Mouse (Mus musculus): ENCODE measurements around the gene Klk1. TPM values are rescaled to one million over a fixed set of nuclear protein-coding genes. Genes with fewer than 3 reads are reported as not detected.
"Not testable (repeated sequence)": the region's sequence is repeated elsewhere in the genome, so short reads cannot be mapped to it uniquely, and the experiment has no call there.

The Klk1 gene
- polyA plus RNA-seq, 1 experiment: 4,551 TPM

DNA sequence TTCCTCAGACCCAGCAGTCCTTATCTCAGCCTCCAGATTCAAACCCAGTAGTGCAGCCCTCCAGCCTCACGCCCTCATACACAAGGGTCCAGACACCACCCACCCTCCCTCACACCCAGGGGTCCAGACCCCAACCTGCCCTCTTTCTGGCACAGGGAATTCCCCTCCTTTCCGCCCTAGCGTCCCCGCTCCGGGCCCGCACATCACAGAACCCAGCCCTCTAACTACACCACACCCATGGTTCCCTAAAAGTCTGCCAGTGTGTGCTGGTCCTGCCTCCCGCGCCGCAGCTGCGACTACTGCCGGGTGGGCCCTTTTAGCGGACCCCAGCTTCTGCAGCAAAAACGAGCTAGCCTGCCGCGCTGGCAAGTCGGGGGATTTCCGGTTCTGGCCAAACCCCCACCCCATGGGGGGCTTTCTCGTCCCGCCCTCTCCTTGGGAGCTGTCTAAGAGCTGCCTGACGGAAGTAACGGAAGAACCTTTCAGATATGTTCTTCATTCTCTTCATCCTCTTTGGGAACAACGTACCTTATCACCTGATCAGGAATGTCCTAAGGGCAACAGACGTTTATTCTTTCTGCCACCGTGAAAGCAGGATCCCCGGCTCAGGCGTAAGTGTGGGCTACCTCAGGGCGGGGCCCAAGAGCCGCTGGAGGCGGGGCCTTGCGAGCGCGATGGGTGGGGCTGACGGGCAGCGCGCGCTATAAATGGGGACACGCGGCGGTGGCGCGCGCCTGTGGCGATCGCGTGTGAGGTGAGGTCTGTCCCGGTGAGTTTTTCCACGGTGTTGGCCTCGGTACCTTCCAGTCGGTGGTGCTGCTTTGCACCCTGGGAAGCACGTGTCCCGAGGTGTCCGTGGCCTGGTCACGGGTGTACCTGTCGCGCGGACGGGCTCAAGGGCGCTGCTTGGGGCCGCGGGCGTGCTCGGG, 21.2 kb downstream of the Klk1 start, which contains the start of the genes 1700028J19Rik and 2410002F23Rik:
TSS of gene 1700028J19Rik (minus strand) at position 641 of the 929 bp plus-strand sequence.
TSS of gene 2410002F23Rik (plus strand) at position 668 of the 929 bp plus-strand sequence.
- peak within 1 kb of the TSS; percentile 96 for H3K4me3 ChIP-seq (ENCODE audit: insufficient read depth, low read depth, low read length)
- WGBS: under 1% methylated on average over 62 of the region's 62 CpGs
- DNase-seq: peak; percentile 92

DNA sequence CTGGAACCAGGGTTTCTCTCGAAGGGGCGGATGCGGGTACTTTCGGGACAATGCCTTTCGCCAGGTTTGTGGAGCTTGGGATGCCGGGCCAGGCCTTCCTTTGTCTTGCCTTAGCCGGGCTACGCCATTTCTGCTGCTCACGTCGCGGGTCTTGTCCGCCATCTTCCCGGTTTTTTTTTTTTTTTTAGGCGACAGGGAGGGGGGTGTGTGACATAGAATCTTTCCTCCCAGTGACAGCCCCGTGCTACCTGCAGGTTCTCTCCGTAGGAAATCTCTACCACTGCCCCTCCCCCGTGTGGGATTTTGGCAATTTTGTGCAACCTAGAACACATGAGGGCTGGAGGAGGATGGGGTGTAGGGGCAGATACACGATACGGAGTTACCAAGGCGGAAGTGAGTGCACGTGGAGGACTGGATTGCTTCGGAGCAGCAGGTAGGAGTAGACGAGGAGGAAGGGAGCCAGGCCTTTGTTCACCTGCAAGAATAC, 21.9 kb downstream of the Klk1 start:
- peaks cover 8% of the 10 kb centered on the region; the same call in 1 of the 2 replicates for H3K4me1 ChIP-seq (ENCODE audit: control insufficient read depth, insufficient read depth, low read length)
- no peaks in the 10 kb centered on the region for H3K36me3 ChIP-seq (ENCODE audit: control insufficient read depth, insufficient read depth, low read length)
- peak overlapping the region; percentile 84 for H3K27ac ChIP-seq (ENCODE audit: insufficient read depth, low read depth, low read length)
- H3K4me3 ChIP-seq (ENCODE audit: insufficient read depth, low read depth, low read length): peak overlapping the region; percentile 96
- WGBS: under 1% methylated on average over 23 of the region's 23 CpGs
- no peak for DNase-seq
- no peak for TF ChIP-seq CTCF (conservative IDR thresholded peaks at IDR 0.05; ENCODE audit: insufficient read depth, insufficient read length, low read depth, low read length)
- TF ChIP-seq POLR2A (IDR thresholded peaks at IDR 0.05; ENCODE audit: low read depth, low read length): no peak
- no peaks in the 10 kb centered on the region for H3K27me3 ChIP-seq (replicated peaks; ENCODE audit: control insufficient read depth, insufficient read depth, low read length)

More for the DNA sequence above, 21.2 kb downstream of the Klk1 start, which contains the start of the genes 1700028J19Rik and 2410002F23Rik:
- Histone ChIP-seq H3K4me1 (ENCODE audit: control insufficient read depth, insufficient read depth, low read length) (peaks cover 8% of the 10 kb centered on the region; the same call in 1 of the 2 replicates), H3K36me3 (ENCODE audit: control insufficient read depth, insufficient read depth, low read length) (no peaks in the 10 kb centered on the region), H3K27ac (ENCODE audit: insufficient read depth, low read depth, low read length) (peak within 1 kb of the TSS; percentile 90), H3K27me3 (replicated peaks; ENCODE audit: control insufficient read depth, insufficient read depth, low read length) (no peaks in the 10 kb centered on the region)
- TF ChIP-seq POLR2A (IDR thresholded peaks at IDR 0.05; ENCODE audit: low read depth, low read length): peak; percentile 96
- TF ChIP-seq CTCF (conservative IDR thresholded peaks at IDR 0.05; ENCODE audit: insufficient read depth, insufficient read length, low read depth, low read length): no peak

DNA sequence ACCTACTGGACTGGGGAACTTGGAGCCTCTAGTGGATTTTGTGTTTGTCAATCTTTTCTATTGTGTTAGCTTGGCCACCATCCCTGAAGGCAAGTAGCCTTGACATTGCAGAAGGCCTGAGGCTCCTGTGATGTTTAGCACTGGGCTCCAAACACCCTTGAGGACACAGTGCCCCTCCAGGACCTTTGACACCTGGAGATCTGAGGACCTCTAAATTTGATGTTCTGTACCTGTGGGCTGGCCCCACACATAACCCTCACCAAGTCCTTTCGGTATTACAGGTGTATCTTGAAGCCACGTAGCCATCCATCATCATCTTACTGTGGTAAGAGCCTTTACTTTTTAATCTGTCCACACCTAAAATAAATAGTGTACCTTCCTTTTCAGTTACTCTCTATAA, 22.8 kb downstream of the Klk1 start:
- H3K4me1 ChIP-seq (ENCODE audit: control insufficient read depth, insufficient read depth, low read length): peaks cover 8% of the 10 kb centered on the region; the same call in 1 of the 2 replicates
- no peak for TF ChIP-seq CTCF (conservative IDR thresholded peaks at IDR 0.05; ENCODE audit: insufficient read depth, insufficient read length, low read depth, low read length)
- no peak for TF ChIP-seq POLR2A (IDR thresholded peaks at IDR 0.05; ENCODE audit: low read depth, low read length)
- H3K27me3 ChIP-seq (replicated peaks; ENCODE audit: control insufficient read depth, insufficient read depth, low read length): no peaks in the 10 kb centered on the region
- H3K4me3 ChIP-seq (ENCODE audit: insufficient read depth, low read depth, low read length): no peak overlapping the region
- WGBS: 91% methylated on average over 2 of the region's 2 CpGs
- no peak for DNase-seq
- H3K27ac ChIP-seq (ENCODE audit: insufficient read depth, low read depth, low read length): no peak overlapping the region
- no peaks in the 10 kb centered on the region for H3K36me3 ChIP-seq (ENCODE audit: control insufficient read depth, insufficient read depth, low read length)

DNA sequence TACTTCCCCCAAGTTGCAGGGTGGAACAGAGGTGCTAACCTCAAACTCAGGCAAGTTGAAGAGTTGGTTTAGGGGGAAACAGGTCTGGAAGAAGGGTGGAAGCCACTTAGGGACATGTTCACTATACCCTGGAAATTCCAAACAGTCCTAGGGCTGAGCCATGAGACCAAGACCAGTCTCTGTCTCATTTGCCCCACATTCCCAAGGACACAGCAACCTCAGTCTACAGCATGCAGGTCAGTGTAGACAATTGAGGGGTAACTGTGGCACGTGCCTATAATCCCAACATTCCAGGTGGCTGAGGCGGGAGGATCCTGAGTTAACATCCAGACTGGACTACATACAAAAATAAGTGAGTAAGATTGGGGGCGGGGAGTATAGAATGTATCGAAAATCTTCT, 24.1 kb downstream of the Klk1 start:
- TF ChIP-seq CTCF (conservative IDR thresholded peaks at IDR 0.05; ENCODE audit: insufficient read depth, insufficient read length, low read depth, low read length): no peak
- TF ChIP-seq POLR2A (IDR thresholded peaks at IDR 0.05; ENCODE audit: low read depth, low read length): no peak
- no peak for DNase-seq
- Histone ChIP-seq H3K4me1 (ENCODE audit: control insufficient read depth, insufficient read depth, low read length) (peaks cover 8% of the 10 kb centered on the region; the same call in 1 of the 2 replicates), H3K27ac (ENCODE audit: insufficient read depth, low read depth, low read length) (no peak overlapping the region), H3K27me3 (replicated peaks; ENCODE audit: control insufficient read depth, insufficient read depth, low read length) (no peaks in the 10 kb centered on the region), H3K4me3 (ENCODE audit: insufficient read depth, low read depth, low read length) (no peak overlapping the region), H3K36me3 (ENCODE audit: control insufficient read depth, insufficient read depth, low read length) (no peaks in the 10 kb centered on the region)
- WGBS: 90% methylated on average over 4 of the region's 4 CpGs

DNA sequence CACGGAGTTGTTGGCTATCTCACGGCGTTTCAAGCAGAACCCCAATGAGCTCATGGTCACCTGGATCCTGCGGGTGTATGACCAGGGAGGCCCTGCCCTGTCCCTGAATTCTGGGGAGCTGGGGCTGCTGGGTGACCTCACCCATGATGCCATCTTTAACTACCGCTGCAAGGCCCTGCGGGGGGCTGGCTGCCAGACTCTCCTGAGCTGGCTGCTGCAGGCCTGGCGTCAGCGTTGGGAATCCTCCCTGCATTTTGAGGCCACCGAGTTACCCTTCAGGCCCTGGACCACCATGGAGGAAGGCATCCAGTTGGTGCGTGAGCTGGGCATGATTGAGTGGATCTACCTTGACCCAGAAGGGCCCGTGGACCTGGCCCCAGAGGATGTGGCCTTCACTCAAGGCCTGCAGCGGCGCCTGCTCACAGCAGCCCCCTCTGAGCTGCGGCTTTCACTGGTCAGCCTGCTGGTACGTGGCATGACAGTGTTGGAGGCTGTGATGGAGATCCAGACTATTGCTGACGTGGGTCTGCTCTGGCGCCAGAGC, 25.6 kb downstream of the Klk1 start:
- H3K4me3 ChIP-seq (ENCODE audit: insufficient read depth, low read depth, low read length); DNase-seq; H3K27me3 ChIP-seq (replicated peaks; ENCODE audit: control insufficient read depth, insufficient read depth, low read length); H3K27ac ChIP-seq (ENCODE audit: insufficient read depth, low read depth, low read length); H3K4me1 ChIP-seq (ENCODE audit: control insufficient read depth, insufficient read depth, low read length); H3K36me3 ChIP-seq (ENCODE audit: control insufficient read depth, insufficient read depth, low read length): not testable (repeated sequence)
- 89% methylated on average over 17 of the region's 17 CpGs for WGBS

DNA sequence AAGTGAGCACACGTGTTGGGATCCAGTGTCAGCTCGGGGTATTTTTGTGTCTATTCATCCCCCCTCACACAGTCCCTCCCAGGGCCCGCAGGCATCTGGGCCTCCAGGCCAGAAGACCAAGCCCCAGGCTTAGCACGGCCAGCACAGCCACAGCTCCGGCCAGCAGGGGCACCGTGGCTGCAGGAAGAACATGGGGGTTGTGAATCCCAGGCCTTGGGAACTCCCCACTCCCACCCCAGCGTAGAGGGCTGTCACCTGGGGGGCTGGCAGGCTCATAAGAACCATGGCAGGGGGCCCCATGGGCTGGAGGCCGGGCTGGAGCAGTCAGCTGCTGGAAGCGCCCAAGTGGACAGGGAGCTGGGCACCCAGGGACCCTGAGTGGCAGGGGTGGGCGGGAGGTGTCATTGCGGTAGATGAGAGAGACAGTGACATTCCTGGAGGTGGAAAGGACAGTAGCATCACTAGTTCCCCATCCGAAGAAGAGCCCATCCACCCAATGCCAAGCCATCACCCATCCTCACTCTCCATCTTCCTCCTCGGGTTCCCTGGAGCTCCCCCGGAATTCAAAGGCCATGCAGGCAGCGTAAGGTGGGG, 28.0 kb downstream of the Klk1 start:
- Histone ChIP-seq H3K27ac (ENCODE audit: insufficient read depth, low read depth, low read length) (no peak overlapping the region), H3K36me3 (ENCODE audit: control insufficient read depth, insufficient read depth, low read length) (no peaks in the 10 kb centered on the region), H3K4me1 (ENCODE audit: control insufficient read depth, insufficient read depth, low read length) (no peaks in the 10 kb centered on the region), H3K4me3 (ENCODE audit: insufficient read depth, low read depth, low read length) (no peak overlapping the region), H3K27me3 (replicated peaks; ENCODE audit: control insufficient read depth, insufficient read depth, low read length) (no peaks in the 10 kb centered on the region)
- DNase-seq: no peak
- 68% methylated on average over 15 of the region's 15 CpGs for WGBS
- TF ChIP-seq CTCF (conservative IDR thresholded peaks at IDR 0.05; ENCODE audit: insufficient read depth, insufficient read length, low read depth, low read length): no peak
- TF ChIP-seq POLR2A (IDR thresholded peaks at IDR 0.05; ENCODE audit: low read depth, low read length): no peak
